Comparison of ENCODE assay signal across 11 mouse cellular contexts in genomic region chr1:88588747-88589146, GRCm38 (mm10).
"Had no signal": no experiment of that assay in that cellular context is flagged by ENCODE, and none has a peak within 500 bp of the region (broad histone marks: within the 10 kb centered on the region; RNA-seq: fewer than 3 reads in every experiment).

No protein-coding gene starts in this region.

- H3K4me3 ChIP-seq: left cerebral cortex, adult 2 months; limb, embryonic 15.5 days; liver, embryonic 12.5 days; lung, embryonic 15.5 days; midbrain, embryonic 13.5 days; neural tube, embryonic 15.5 days had no signal

- DNase-seq: kidney, adult 18-20 months; kidney, postnatal 10 days; lung, postnatal 14 days; right cerebral cortex, adult 18-20 months; spleen, adult 18-20 months had no signal

- H3K36me3 ChIP-seq: limb, embryonic 15.5 days; liver, embryonic 12.5 days; lung, embryonic 15.5 days; midbrain, embryonic 13.5 days; neural tube, embryonic 15.5 days had no signal

- H3K27ac ChIP-seq: limb, embryonic 15.5 days; liver, embryonic 12.5 days; lung, embryonic 15.5 days; midbrain, embryonic 13.5 days; neural tube, embryonic 15.5 days had no signal

- H3K27me3 ChIP-seq: limb, embryonic 15.5 days; lung, embryonic 15.5 days; neural tube, embryonic 15.5 days had no signal
